Mouse (Mus musculus) E14TG2a.4 (cell line): Measurements from ENCODE around the gene Nmrk1.

Experiments
- H3K27me3 ChIP-seq: 2 replicates; pipeline ENCODE4 v1.6.1; 2014; ENCODE audit warnings: low read length, control low read depth; ENCODE audit not compliant: insufficient read depth
- H3K36me3 ChIP-seq: 2 replicates; pipeline ENCODE4 v1.6.1; 2014; ENCODE audit warnings: low read length, control low read depth; ENCODE audit not compliant: insufficient read depth
- H3K4me1 ChIP-seq: replicated peaks from 2 replicates; pipeline ENCODE4 v1.6.1; 2014; ENCODE audit warnings: low read depth, low read length, control low read depth
- H3K4me3 ChIP-seq: replicated peaks from 2 replicates; pipeline ENCODE4 v1.5.1; 2014; ENCODE audit warnings: mild to moderate bottlenecking, low read length
- H3K9me3 ChIP-seq: 2 replicates; pipeline ENCODE4 v1.6.1; 2014; ENCODE audit warnings: low read length, control low read depth
- CTCF ChIP-seq: conservative IDR thresholded peaks from 2 replicates; pipeline ENCODE4 v1.5.1; 2014; ENCODE audit warnings: low read length
- NANOG ChIP-seq: IDR thresholded peaks from 2 replicates; pipeline ENCODE4 v1.6.1; 2014; ENCODE audit warnings: borderline replicate concordance, low read length, mixed read lengths
- POU5F1 ChIP-seq: IDR thresholded peaks from 2 replicates; pipeline ENCODE4 v1.6.1; 2014; ENCODE audit warnings: low read length, borderline replicate concordance

Gene Nmrk1

GRCm38 (mm10) chr19:18643411-18643810, 11.7 kb downstream of the Nmrk1 start:
- Histone ChIP-seq H3K9me3 (no peaks in the 10 kb centered on the region), H3K36me3 (no peaks in the 10 kb centered on the region), H3K4me1 (peaks cover 6% of the 10 kb centered on the region), H3K27me3 (no peaks in the 10 kb centered on the region), H3K4me3 (no peak overlapping the region)
- TF ChIP-seq CTCF (no peak), NANOG (no peak), POU5F1 (no peak)

GRCm38 (mm10) chr19:18644084-18644483, 12.3 kb downstream of the Nmrk1 start:
- H3K4me1 ChIP-seq, result peaks cover 6% of the 10 kb centered on the region
- no peak overlapping the region for H3K4me3 ChIP-seq
- no peak for TF ChIP-seq POU5F1
- TF ChIP-seq CTCF, result no peak
- TF ChIP-seq NANOG, result no peak
- H3K36me3 ChIP-seq, result no peaks in the 10 kb centered on the region
- no peaks in the 10 kb centered on the region for H3K9me3 ChIP-seq
- H3K27me3 ChIP-seq, result no peaks in the 10 kb centered on the region

- H3K27me3 ChIP-seq, result no peaks in the 10 kb centered on the region
- peaks cover 6% of the 10 kb centered on the region for H3K4me1 ChIP-seq
- H3K36me3 ChIP-seq, result no peaks in the 10 kb centered on the region
- TF ChIP-seq NANOG (no peak), POU5F1 (no peak), CTCF (no peak)
- no peaks in the 10 kb centered on the region for H3K9me3 ChIP-seq
- H3K4me3 ChIP-seq, result no peak overlapping the region
Observed at GRCm38 (mm10) chr19:18646397-18646796, 14.6 kb downstream of the Nmrk1 start.

- no peak overlapping the region for H3K4me3 ChIP-seq
- H3K36me3 ChIP-seq, result no peaks in the 10 kb centered on the region
- TF ChIP-seq NANOG (no peak), POU5F1 (no peak), CTCF (no peak)
- H3K9me3 ChIP-seq, result no peaks in the 10 kb centered on the region
- no peaks in the 10 kb centered on the region for H3K27me3 ChIP-seq
- H3K4me1 ChIP-seq, result peaks cover 6% of the 10 kb centered on the region
Observed at GRCm38 (mm10) chr19:18646853-18647420, 15.2 kb downstream of the Nmrk1 start.

GRCm38 (mm10) chr19:18647775-18648557, 16.2 kb downstream of the Nmrk1 start:
- H3K4me3 ChIP-seq, result no peak overlapping the region
- H3K27me3 ChIP-seq, result no peaks in the 10 kb centered on the region
- TF ChIP-seq NANOG, result no peak
- no peak for TF ChIP-seq CTCF
- H3K9me3 ChIP-seq, result no peaks in the 10 kb centered on the region
- H3K4me1 ChIP-seq, result peaks cover 8% of the 10 kb centered on the region
- H3K36me3 ChIP-seq, result no peaks in the 10 kb centered on the region

GRCm38 (mm10) chr19:18648558-18648945, 16.8 kb downstream of the Nmrk1 start:
- Histone ChIP-seq H3K27me3 (no peaks in the 10 kb centered on the region), H3K4me3 (no peak overlapping the region), H3K9me3 (no peaks in the 10 kb centered on the region), H3K4me1 (peaks cover 14% of the 10 kb centered on the region), H3K36me3 (no peaks in the 10 kb centered on the region)
- TF ChIP-seq CTCF (no peak), NANOG (no peak), POU5F1 (no peak)

GRCm38 (mm10) chr19:18649955-18650354, 18.2 kb downstream of the Nmrk1 start:
- TF ChIP-seq CTCF (no peak), NANOG (no peak), POU5F1 (no peak)
- no peaks in the 10 kb centered on the region for H3K36me3 ChIP-seq
- H3K9me3 ChIP-seq, result no peaks in the 10 kb centered on the region
- peaks cover 18% of the 10 kb centered on the region for H3K4me1 ChIP-seq
- no peaks in the 10 kb centered on the region for H3K27me3 ChIP-seq
- H3K4me3 ChIP-seq, result no peak overlapping the region

- Histone ChIP-seq H3K4me1 (peaks cover 18% of the 10 kb centered on the region), H3K27me3 (no peaks in the 10 kb centered on the region), H3K9me3 (no peaks in the 10 kb centered on the region), H3K4me3 (no peak overlapping the region), H3K36me3 (no peaks in the 10 kb centered on the region)
- TF ChIP-seq POU5F1 (no peak), CTCF (no peak), NANOG (no peak)
Observed at GRCm38 (mm10) chr19:18650473-18650872, 18.7 kb downstream of the Nmrk1 start.

- H3K27me3 ChIP-seq, result no peaks in the 10 kb centered on the region
- H3K9me3 ChIP-seq, result no peaks in the 10 kb centered on the region
- no peaks in the 10 kb centered on the region for H3K36me3 ChIP-seq
- H3K4me3 ChIP-seq, result no peak overlapping the region
- TF ChIP-seq CTCF, result no peak
- TF ChIP-seq NANOG, result no peak
- TF ChIP-seq POU5F1, result no peak
- H3K4me1 ChIP-seq, result peaks cover 18% of the 10 kb centered on the region
Observed at GRCm38 (mm10) chr19:18652592-18652991, 20.8 kb downstream of the Nmrk1 start.
